Mouse (Mus musculus): Measurements from ENCODE around the gene Rtkn2.

- no peak for TF ChIP-seq CTCF (IDR thresholded peaks at IDR 0.05; ENCODE audit: control insufficient read depth, insufficient read depth, insufficient replicate concordance, low read depth, low read length)
- no peak for TF ChIP-seq POLR2A (IDR thresholded peaks at IDR 0.05; ENCODE audit: control insufficient read depth, low read depth, low read length)
These were observed 42.4 kb upstream of the Rtkn2 start for GRCm38 (mm10) chr10:67936944-67937343.

All from testis, adult 2 months (tissue).